Mouse (Mus musculus): Measurements from ENCODE around the gene Nkpd1.

DNA sequence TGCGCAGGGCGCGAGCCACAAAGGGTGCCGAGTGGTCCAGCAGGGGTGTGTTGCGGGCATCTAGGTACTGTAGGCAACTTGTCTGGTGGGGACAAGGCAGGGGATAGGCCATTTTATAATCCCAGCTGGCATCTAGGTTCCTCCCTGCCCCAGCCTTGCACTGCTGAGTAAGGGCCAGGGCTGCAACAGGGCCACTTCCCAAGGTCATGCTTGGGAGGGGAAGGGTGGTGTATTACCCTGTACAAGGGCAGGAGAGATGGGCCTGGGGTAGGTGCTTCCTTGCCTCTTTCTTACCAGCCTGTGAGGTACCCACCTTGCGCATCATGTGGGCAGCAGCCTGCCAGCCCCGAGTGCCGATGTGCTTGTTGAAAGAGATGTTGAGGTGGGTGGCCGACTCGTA is 17.0 kb downstream of the Nkpd1 start:
- TF ChIP-seq POLR2A (IDR thresholded peaks at IDR 0.05; ENCODE audit: low read depth, low read length), result no peak
- no peak for TF ChIP-seq CTCF (IDR thresholded peaks at IDR 0.05; ENCODE audit: extremely low read depth, insufficient read depth, insufficient read length, insufficient replicate concordance)
